Mouse (Mus musculus): ENCODE results near the gene Krtap2-4. TPM values are rescaled to one million over a fixed set of nuclear protein-coding genes. Genes with fewer than 3 reads are reported as not detected.
A peak's percentile ranks its signal among the peaks of the same experiment; 100 is the strongest.

The Krtap2-4 gene
- polyA plus RNA-seq, 1 experiment, result 0.22 TPM

- no peaks in the 10 kb centered on the region for H3K4me1 ChIP-seq (replicated peaks; ENCODE audit: control insufficient read depth, insufficient read depth, low read length)
- H3K4me3 ChIP-seq (ENCODE audit: control insufficient read depth, insufficient read depth, low read length), result no peak overlapping the region
- no peak for TF ChIP-seq CTCF (IDR thresholded peaks at IDR 0.05; ENCODE audit: borderline replicate concordance, control insufficient read depth, extremely low read depth, insufficient read depth, low read length, poor library complexity)
- TF ChIP-seq POLR2A (IDR thresholded peaks at IDR 0.05; ENCODE audit: control insufficient read depth, extremely low read depth, insufficient read depth, low read length, poor library complexity), result no peak
- no peaks in the 10 kb centered on the region for H3K36me3 ChIP-seq (ENCODE audit: control insufficient read depth, insufficient read depth, low read length)
- no peak for DNase-seq
- no peaks in the 10 kb centered on the region for H3K27me3 ChIP-seq (ENCODE audit: control insufficient read depth, insufficient read depth, low read length)
- 91% methylated on average over 7 of the region's 7 CpGs for WGBS
- H3K27ac ChIP-seq (ENCODE audit: control insufficient read depth, insufficient read depth, low read length), result no peak overlapping the region
Measured at GRCm38 (mm10) chr11:99585096-99585495, 29.6 kb downstream of the Krtap2-4 start.

- H3K27me3 ChIP-seq (ENCODE audit: control insufficient read depth, insufficient read depth, low read length), result no peaks in the 10 kb centered on the region
- TF ChIP-seq CTCF (IDR thresholded peaks at IDR 0.05; ENCODE audit: borderline replicate concordance, control insufficient read depth, extremely low read depth, insufficient read depth, low read length, poor library complexity) (no peak), POLR2A (IDR thresholded peaks at IDR 0.05; ENCODE audit: control insufficient read depth, extremely low read depth, insufficient read depth, low read length, poor library complexity) (no peak)
- no peak within 1 kb of the TSS for H3K4me3 ChIP-seq (ENCODE audit: control insufficient read depth, insufficient read depth, low read length)
- DNase-seq, result no peak
- WGBS, result 85% methylated on average over 5 of the region's 5 CpGs
- H3K36me3 ChIP-seq (ENCODE audit: control insufficient read depth, insufficient read depth, low read length), result no peaks in the 10 kb centered on the region
- no peak within 1 kb of the TSS for H3K27ac ChIP-seq (ENCODE audit: control insufficient read depth, insufficient read depth, low read length)
- H3K4me1 ChIP-seq (replicated peaks; ENCODE audit: control insufficient read depth, insufficient read depth, low read length), result no peaks in the 10 kb centered on the region
Measured at GRCm38 (mm10) chr11:99583245-99583704, 31.4 kb downstream of the Krtap2-4 start, which contains the start of gene Krtap1-4. Krtap1-4 (minus strand) TSS chr11:99583654.

GRCm38 (mm10) chr11:99581564-99581963 is 33.1 kb downstream of the Krtap2-4 start:
- no peak overlapping the region for H3K4me3 ChIP-seq (ENCODE audit: control insufficient read depth, insufficient read depth, low read length)
- DNase-seq, result no peak
- 92% methylated on average over 6 of the region's 6 CpGs for WGBS

GRCm38 (mm10) chr11:99581051-99581450 is 33.6 kb downstream of the Krtap2-4 start:
- Histone ChIP-seq H3K27me3 (ENCODE audit: control insufficient read depth, insufficient read depth, low read length) (no peaks in the 10 kb centered on the region), H3K4me3 (ENCODE audit: control insufficient read depth, insufficient read depth, low read length) (no peak overlapping the region), H3K36me3 (ENCODE audit: control insufficient read depth, insufficient read depth, low read length) (no peaks in the 10 kb centered on the region), H3K4me1 (replicated peaks; ENCODE audit: control insufficient read depth, insufficient read depth, low read length) (no peaks in the 10 kb centered on the region), H3K27ac (ENCODE audit: control insufficient read depth, insufficient read depth, low read length) (no peak overlapping the region)
- no peak for TF ChIP-seq CTCF (IDR thresholded peaks at IDR 0.05; ENCODE audit: borderline replicate concordance, control insufficient read depth, extremely low read depth, insufficient read depth, low read length, poor library complexity)
- TF ChIP-seq POLR2A (IDR thresholded peaks at IDR 0.05; ENCODE audit: control insufficient read depth, extremely low read depth, insufficient read depth, low read length, poor library complexity), result no peak
- no peak for DNase-seq
- 96% methylated on average over 5 of the region's 5 CpGs for WGBS

More at GRCm38 (mm10) chr11:99581564-99581963, 33.1 kb downstream of the Krtap2-4 start:
- Histone ChIP-seq H3K36me3 (ENCODE audit: control insufficient read depth, insufficient read depth, low read length) (no peaks in the 10 kb centered on the region), H3K4me1 (replicated peaks; ENCODE audit: control insufficient read depth, insufficient read depth, low read length) (no peaks in the 10 kb centered on the region), H3K27ac (ENCODE audit: control insufficient read depth, insufficient read depth, low read length) (no peak overlapping the region), H3K27me3 (ENCODE audit: control insufficient read depth, insufficient read depth, low read length) (no peaks in the 10 kb centered on the region)
- TF ChIP-seq CTCF (IDR thresholded peaks at IDR 0.05; ENCODE audit: borderline replicate concordance, control insufficient read depth, extremely low read depth, insufficient read depth, low read length, poor library complexity) (no peak), POLR2A (IDR thresholded peaks at IDR 0.05; ENCODE audit: control insufficient read depth, extremely low read depth, insufficient read depth, low read length, poor library complexity) (no peak)

- WGBS, result 87% methylated on average over 6 of the region's 6 CpGs
- no peak for TF ChIP-seq CTCF (IDR thresholded peaks at IDR 0.05; ENCODE audit: borderline replicate concordance, control insufficient read depth, extremely low read depth, insufficient read depth, low read length, poor library complexity)
- TF ChIP-seq POLR2A (IDR thresholded peaks at IDR 0.05; ENCODE audit: control insufficient read depth, extremely low read depth, insufficient read depth, low read length, poor library complexity), result no peak
- DNase-seq, result no peak
Measured at GRCm38 (mm10) chr11:99580636-99581035, 34.0 kb downstream of the Krtap2-4 start, which contains the start of gene Krtap1-5. Krtap1-5 (minus strand) TSS chr11:99581016.

GRCm38 (mm10) chr11:99574106-99574505 is 40.5 kb downstream of the Krtap2-4 start:
- no peak overlapping the region for H3K27ac ChIP-seq (ENCODE audit: control insufficient read depth, insufficient read depth, low read length)
- no peaks in the 10 kb centered on the region for H3K27me3 ChIP-seq (ENCODE audit: control insufficient read depth, insufficient read depth, low read length)
- no peaks in the 10 kb centered on the region for H3K4me1 ChIP-seq (replicated peaks; ENCODE audit: control insufficient read depth, insufficient read depth, low read length)
- no peak for TF ChIP-seq POLR2A (IDR thresholded peaks at IDR 0.05; ENCODE audit: control insufficient read depth, extremely low read depth, insufficient read depth, low read length, poor library complexity)
- peak; percentile 59; the same call in 1 of the 2 replicates for TF ChIP-seq CTCF (IDR thresholded peaks at IDR 0.05; ENCODE audit: borderline replicate concordance, control insufficient read depth, extremely low read depth, insufficient read depth, low read length, poor library complexity)
- no peaks in the 10 kb centered on the region for H3K36me3 ChIP-seq (ENCODE audit: control insufficient read depth, insufficient read depth, low read length)
- DNase-seq, result peak; percentile 63
- H3K4me3 ChIP-seq (ENCODE audit: control insufficient read depth, insufficient read depth, low read length), result no peak overlapping the region
- 5% methylated on average over 7 of the region's 7 CpGs for WGBS

More at GRCm38 (mm10) chr11:99580636-99581035, 34.0 kb downstream of the Krtap2-4 start, which contains the start of gene Krtap1-5:
- no peak within 1 kb of the TSS for H3K4me3 ChIP-seq (ENCODE audit: control insufficient read depth, insufficient read depth, low read length)
- H3K27ac ChIP-seq (ENCODE audit: control insufficient read depth, insufficient read depth, low read length), result no peak within 1 kb of the TSS
- H3K4me1 ChIP-seq (replicated peaks; ENCODE audit: control insufficient read depth, insufficient read depth, low read length), result no peaks in the 10 kb centered on the region
- no peaks in the 10 kb centered on the region for H3K36me3 ChIP-seq (ENCODE audit: control insufficient read depth, insufficient read depth, low read length)
- no peaks in the 10 kb centered on the region for H3K27me3 ChIP-seq (ENCODE audit: control insufficient read depth, insufficient read depth, low read length)
